Comparison of ENCODE assay signal across 8 mouse cellular contexts in the genomic region with DNA sequence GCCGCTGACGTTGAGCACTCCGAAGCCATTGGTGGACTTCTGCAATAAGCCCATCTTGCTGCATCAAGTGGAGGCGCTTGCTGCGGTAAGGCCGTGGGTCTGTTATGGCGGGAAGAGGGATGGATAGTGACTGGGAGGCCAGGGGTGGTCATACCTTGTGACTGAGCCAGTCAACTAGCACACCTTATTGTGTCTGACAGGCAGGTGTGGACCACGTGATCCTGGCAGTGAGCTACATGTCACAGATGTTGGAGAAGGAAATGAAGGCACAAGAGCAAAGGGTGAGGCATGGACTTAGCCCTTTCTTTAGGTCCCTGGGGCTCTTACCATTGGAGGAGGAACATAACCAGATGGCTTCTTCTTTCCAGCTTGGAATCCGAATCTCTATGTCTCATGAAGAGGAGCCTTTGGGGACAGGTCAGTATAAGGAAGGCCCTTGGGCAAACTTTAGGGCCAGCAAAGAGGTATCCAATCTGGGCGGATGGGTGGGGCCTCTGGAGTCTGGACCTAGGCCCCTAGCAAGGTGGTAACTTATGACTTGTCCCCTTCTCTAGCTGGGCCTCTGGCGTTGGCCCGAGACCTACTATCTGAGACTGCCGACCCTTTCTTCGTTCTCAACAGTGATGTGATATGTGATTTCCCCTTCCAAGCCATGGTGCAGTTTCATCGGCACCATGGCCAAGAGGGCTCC. TPM values are rescaled to one million over a fixed set of nuclear protein-coding genes. Genes with fewer than 3 reads are reported as not detected.
DNase-seq lines count a peak whose midpoint lies in the region; ATAC-seq and TF ChIP-seq lines count a peak whose summit lies in the region.

No protein-coding gene starts in this region.

- peak overlapping the region; percentile 91 for H3K4me2 ChIP-seq in lung, embryonic 14.5 days
- H3K4me2 ChIP-seq in hindbrain, embryonic 14.5 days (replicated peaks) = peak overlapping the region; percentile 80
- H3K4me2 ChIP-seq in midbrain, embryonic 14.5 days (ENCODE audit: low read length) = peak overlapping the region; percentile 95

- no peak for TF ChIP-seq CTCF in lung, embryonic 14.5 days (IDR thresholded peaks at IDR 0.05; ENCODE audit: low read depth)

- 37% methylated on average over 15 of the region's 15 CpGs for WGBS in lung, embryonic 14.5 days
- 44% methylated on average over 15 of the region's 15 CpGs for WGBS in embryonic facial prominence, embryonic 10.5 days
- 47% methylated on average over 15 of the region's 15 CpGs for WGBS in hindbrain, embryonic 14.5 days
- 44% methylated on average over 15 of the region's 15 CpGs for WGBS in midbrain, embryonic 14.5 days

- peaks cover 60% of the 10 kb centered on the region for H3K36me3 ChIP-seq in lung, embryonic 14.5 days (ENCODE audit: insufficient read depth)
- H3K36me3 ChIP-seq in embryonic facial prominence, embryonic 10.5 days (replicated peaks) = peaks cover 68% of the 10 kb centered on the region
- peaks cover 55% of the 10 kb centered on the region for H3K36me3 ChIP-seq in hindbrain, embryonic 14.5 days (replicated peaks; ENCODE audit: control insufficient read depth, insufficient read depth)
- H3K36me3 ChIP-seq in midbrain, embryonic 14.5 days (ENCODE audit: control insufficient read depth, insufficient read depth, low read length) = peaks cover 67% of the 10 kb centered on the region

- peak overlapping the region; percentile 75 for H3K9ac ChIP-seq in lung, embryonic 14.5 days
- H3K9ac ChIP-seq in hindbrain, embryonic 14.5 days = peak overlapping the region; percentile 72
- peak overlapping the region; percentile 68 for H3K9ac ChIP-seq in midbrain, embryonic 14.5 days (replicated peaks; ENCODE audit: low read length)

- peak; percentile 31 for DNase-seq in lung, embryonic 14.5 days
- DNase-seq in lung, postnatal 4 days = no peak
- no peak for DNase-seq in embryonic facial prominence, embryonic 10.5 days (ENCODE audit: low spot score)
- peak; percentile 32 for DNase-seq in hindbrain, embryonic 14.5 days (ENCODE audit: low spot score)
- DNase-seq in midbrain, embryonic 14.5 days = no peak
- no peak for DNase-seq in layer of hippocampus, adult 9-10 months (ENCODE audit: low spot score)
- no peak for DNase-seq in gastrocnemius, adult 18-20 months (ENCODE audit: low spot score)
- DNase-seq in gastrocnemius, adult 8-10 months (ENCODE audit: low spot score in 2 of 2) = no peak

- H3K4me1 ChIP-seq in lung, embryonic 14.5 days (ENCODE audit: insufficient read depth) = peaks cover 7% of the 10 kb centered on the region; the same call in 1 of the 2 replicates
- peaks cover 44% of the 10 kb centered on the region for H3K4me1 ChIP-seq in embryonic facial prominence, embryonic 10.5 days
- peaks cover 13% of the 10 kb centered on the region for H3K4me1 ChIP-seq in hindbrain, embryonic 14.5 days (replicated peaks; ENCODE audit: control insufficient read depth, insufficient read depth, low read length)
- H3K4me1 ChIP-seq in midbrain, embryonic 14.5 days (ENCODE audit: control insufficient read depth, insufficient read depth, low read length) = 0 out of 2 replicates have a peak, but pooled peaks cover 8% of the 10 kb centered on the region

- H3K27ac ChIP-seq in lung, embryonic 14.5 days (ENCODE audit: low read depth) = peak overlapping the region; percentile 78
- H3K27ac ChIP-seq in embryonic facial prominence, embryonic 10.5 days (replicated peaks) = peak overlapping the region; percentile 82
- H3K27ac ChIP-seq in hindbrain, embryonic 14.5 days = peak overlapping the region; percentile 68
- peak overlapping the region; percentile 77; the same call in 1 of the 2 replicates for H3K27ac ChIP-seq in midbrain, embryonic 14.5 days (replicated peaks; ENCODE audit: low read depth, low read length)

- no peaks in the 10 kb centered on the region for H3K9me3 ChIP-seq in lung, embryonic 14.5 days (ENCODE audit: low read depth, low read length)
- no peaks in the 10 kb centered on the region for H3K9me3 ChIP-seq in embryonic facial prominence, embryonic 10.5 days
- no peaks in the 10 kb centered on the region for H3K9me3 ChIP-seq in hindbrain, embryonic 14.5 days (ENCODE audit: control insufficient read depth, low read length)
- no peaks in the 10 kb centered on the region for H3K9me3 ChIP-seq in midbrain, embryonic 14.5 days (ENCODE audit: control insufficient read depth, low read length)

- peak overlapping the region; percentile 78 for H3K4me3 ChIP-seq in lung, embryonic 14.5 days (ENCODE audit: low read depth, low read length)
- peak overlapping the region; percentile 87 for H3K4me3 ChIP-seq in embryonic facial prominence, embryonic 10.5 days
- H3K4me3 ChIP-seq in hindbrain, embryonic 14.5 days (replicated peaks; ENCODE audit: low read length) = peak overlapping the region; percentile 57
- peak overlapping the region; percentile 62 for H3K4me3 ChIP-seq in midbrain, embryonic 14.5 days (replicated peaks; ENCODE audit: low read depth, low read length)

- ATAC-seq in lung, embryonic 14.5 days (ENCODE audit: insufficient read depth) = peak; percentile 2; the same call in 1 of the 2 replicates
- peak; percentile 21; the same call in 1 of the 2 replicates for ATAC-seq in hindbrain, embryonic 14.5 days (ENCODE audit: low FRiP score)
- ATAC-seq in midbrain, embryonic 14.5 days (ENCODE audit: low FRiP score, low TSS enrichment) = 0 out of 2 replicates have a peak, but pooled peaks have one; percentile 1

- H3K27me3 ChIP-seq in lung, embryonic 14.5 days (ENCODE audit: insufficient read depth, low read length) = no peaks in the 10 kb centered on the region
- no peaks in the 10 kb centered on the region for H3K27me3 ChIP-seq in embryonic facial prominence, embryonic 10.5 days (replicated peaks; ENCODE audit: low read depth, poor library complexity, severe bottlenecking)
- H3K27me3 ChIP-seq in hindbrain, embryonic 14.5 days (ENCODE audit: control insufficient read depth, insufficient read depth, low read length) = no peaks in the 10 kb centered on the region
- H3K27me3 ChIP-seq in midbrain, embryonic 14.5 days (ENCODE audit: control insufficient read depth, insufficient read depth, low read length) = no peaks in the 10 kb centered on the region

RNA-seq across cellular contexts. Expression of a gene that starts 0.7 kb away (rescaled TPM):
- 22.2 and 25.7 TPM in 2 replicates for polyA plus RNA-seq in lung, embryonic 14.5 days (2014; fragmentation: Nextera tagmentation; extraction: Ambion mirVana)
- 23.3 and 26.1 TPM in 2 replicates for polyA plus RNA-seq in embryonic facial prominence, embryonic 10.5 days (2016; fragmentation: Nextera tagmentation; extraction: Ambion mirVana)
- 17.7 and 18.2 TPM in 2 replicates for polyA plus RNA-seq in hindbrain, embryonic 14.5 days (2014; fragmentation: Nextera tagmentation; extraction: Ambion mirVana)
- 14.0 and 16.7 TPM in 2 replicates for polyA plus RNA-seq in midbrain, embryonic 14.5 days (2014; fragmentation: Nextera tagmentation; extraction: Ambion mirVana)
- 1 to 10 TPM; 4.0 to 4.4 TPM for total RNA-seq in gastrocnemius, adult 18-20 months (2021)
- 1 to 10 TPM; 4.3 to 6.2 (median 4.8) TPM for total RNA-seq in gastrocnemius, adult 8-10 months (2022)

RNA-seq across cellular contexts. Expression of a gene that starts 3.3 kb away (rescaled TPM):
- polyA plus RNA-seq in lung, embryonic 14.5 days (2014; fragmentation: Nextera tagmentation; extraction: Ambion mirVana) = 3.1 and 3.4 TPM in 2 replicates
- polyA plus RNA-seq in embryonic facial prominence, embryonic 10.5 days (2016; fragmentation: Nextera tagmentation; extraction: Ambion mirVana) = 2.7 and 2.8 TPM in 2 replicates
- 2.4 and 2.9 TPM in 2 replicates for polyA plus RNA-seq in hindbrain, embryonic 14.5 days (2014; fragmentation: Nextera tagmentation; extraction: Ambion mirVana)
- polyA plus RNA-seq in midbrain, embryonic 14.5 days (2014; fragmentation: Nextera tagmentation; extraction: Ambion mirVana) = 2.4 and 3.5 TPM in 2 replicates
- total RNA-seq in gastrocnemius, adult 18-20 months (2021) = 1 to 10 TPM; 1.8 to 2.0 TPM
- total RNA-seq in gastrocnemius, adult 8-10 months (2022) = 1 to 10 TPM in 3 of 4 experiments, under 1 TPM in 1; 0.80 to 2.2 (median 1.5) TPM

RNA-seq across cellular contexts. Expression of a gene that starts 30.5 kb away (rescaled TPM):
- polyA plus RNA-seq in lung, embryonic 14.5 days (2014; fragmentation: Nextera tagmentation; extraction: Ambion mirVana) = 0.18 and 0.20 TPM in 2 replicates
- polyA plus RNA-seq in embryonic facial prominence, embryonic 10.5 days (2016; fragmentation: Nextera tagmentation; extraction: Ambion mirVana) = 0.43 and 0.69 TPM in 2 replicates
- not detected in 2 replicates for polyA plus RNA-seq in hindbrain, embryonic 14.5 days (2014; fragmentation: Nextera tagmentation; extraction: Ambion mirVana)
- polyA plus RNA-seq in midbrain, embryonic 14.5 days (2014; fragmentation: Nextera tagmentation; extraction: Ambion mirVana) = not detected in 2 replicates
- not detected for total RNA-seq in gastrocnemius, adult 18-20 months (2021)
- total RNA-seq in gastrocnemius, adult 8-10 months (2022) = under 1 TPM in 1 of 4 experiments, not detected in 3; 0.40 TPM

RNA-seq across cellular contexts. Expression of a gene that starts 33.4 kb away (rescaled TPM):
- 27.9 and 30.9 TPM in 2 replicates for polyA plus RNA-seq in lung, embryonic 14.5 days (2014; fragmentation: Nextera tagmentation; extraction: Ambion mirVana)
- polyA plus RNA-seq in embryonic facial prominence, embryonic 10.5 days (2016; fragmentation: Nextera tagmentation; extraction: Ambion mirVana) = 32.7 and 34.1 TPM in 2 replicates
- polyA plus RNA-seq in hindbrain, embryonic 14.5 days (2014; fragmentation: Nextera tagmentation; extraction: Ambion mirVana) = 49.9 and 50.9 TPM in 2 replicates
- polyA plus RNA-seq in midbrain, embryonic 14.5 days (2014; fragmentation: Nextera tagmentation; extraction: Ambion mirVana) = 54.8 and 56.2 TPM in 2 replicates
- 100 to 1,000 TPM; 134 to 139 TPM for total RNA-seq in gastrocnemius, adult 18-20 months (2021)
- 100 to 1,000 TPM; 137 to 185 (median 161) TPM for total RNA-seq in gastrocnemius, adult 8-10 months (2022)

RNA-seq across cellular contexts. Expression of a gene that starts 44.7 kb away (rescaled TPM):
- polyA plus RNA-seq in lung, embryonic 14.5 days (2014; fragmentation: Nextera tagmentation; extraction: Ambion mirVana) = 49.4 and 49.9 TPM in 2 replicates
- 68.3 and 72.8 TPM in 2 replicates for polyA plus RNA-seq in embryonic facial prominence, embryonic 10.5 days (2016; fragmentation: Nextera tagmentation; extraction: Ambion mirVana)
- polyA plus RNA-seq in hindbrain, embryonic 14.5 days (2014; fragmentation: Nextera tagmentation; extraction: Ambion mirVana) = 44.8 and 48.7 TPM in 2 replicates
- polyA plus RNA-seq in midbrain, embryonic 14.5 days (2014; fragmentation: Nextera tagmentation; extraction: Ambion mirVana) = 38.0 and 43.8 TPM in 2 replicates
- 10 to 100 TPM; 25.7 to 27.8 TPM for total RNA-seq in gastrocnemius, adult 18-20 months (2021)
- 10 to 100 TPM; 29.4 to 43.5 (median 33.6) TPM for total RNA-seq in gastrocnemius, adult 8-10 months (2022)

Comparison
In these comparisons a context has a peak if more than half of its experiments do, and no peak if none do; other contexts are left out.
1. DNase-seq: peak in lung, embryonic 14.5 days (single experiment) and hindbrain, embryonic 14.5 days (single experiment); none in lung, postnatal 4 days (0 of 2), embryonic facial prominence, embryonic 10.5 days (single experiment), midbrain, embryonic 14.5 days (single experiment), layer of hippocampus, adult 9-10 months (single experiment), gastrocnemius, adult 18-20 months (single experiment) and gastrocnemius, adult 8-10 months (0 of 2).
2. Peak in every context shown above with its lines, with median percentiles within 50 percentile points of each other: ATAC-seq, H3K27ac ChIP-seq, H3K4me2 ChIP-seq, H3K4me3 ChIP-seq and H3K9ac ChIP-seq.